ENCODE assay signal across 8 mouse cellular contexts in the genomic region with DNA sequence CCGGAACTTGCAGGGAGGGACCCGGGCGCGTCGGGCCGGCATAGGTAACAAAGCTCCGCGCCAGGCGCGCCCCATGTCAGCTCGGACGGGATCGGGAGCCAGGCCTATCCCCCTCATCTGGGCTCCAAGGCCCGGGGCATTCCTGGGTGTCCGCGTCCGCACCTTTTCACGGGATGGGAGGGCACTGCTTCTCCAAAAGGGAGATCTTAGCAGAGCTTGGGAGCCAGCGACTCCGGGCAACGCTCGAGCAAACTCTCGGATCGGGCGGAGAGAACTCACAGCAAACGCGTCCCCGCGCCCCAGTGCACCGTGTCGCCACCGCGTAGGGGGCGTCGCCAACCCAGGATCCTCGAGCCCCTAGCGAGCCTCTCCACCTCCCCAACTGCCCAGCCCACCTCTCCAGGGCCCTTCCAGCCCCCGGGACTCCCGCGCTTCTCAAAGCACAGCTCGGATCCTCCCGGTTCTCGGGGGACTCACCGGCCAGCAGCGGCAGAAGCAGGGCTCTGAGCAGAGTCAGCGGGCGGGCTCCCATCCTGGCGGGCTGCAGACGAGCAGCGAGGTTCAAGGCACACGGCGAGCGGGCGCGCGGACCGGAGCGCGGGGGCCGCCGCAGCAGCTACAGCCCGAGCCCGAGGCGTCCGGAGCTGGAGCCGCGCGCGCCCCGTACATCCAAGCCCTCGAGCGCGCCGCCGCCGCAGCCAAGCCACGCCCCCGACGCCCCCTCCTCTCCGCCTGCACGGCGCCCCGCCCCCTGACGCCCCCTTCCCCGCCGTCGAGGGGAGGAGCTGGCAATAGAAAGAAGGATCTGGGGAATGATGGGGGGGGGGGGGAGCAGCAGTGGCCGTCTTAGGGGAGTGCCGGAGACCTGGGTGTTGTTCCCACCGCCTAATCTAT. TPM values are rescaled to one million over a fixed set of nuclear protein-coding genes. Genes with fewer than 3 reads are reported as not detected.
A peak's percentile ranks its signal among the peaks of the same experiment; 100 is the strongest.
DNase-seq lines count a peak whose midpoint lies in the region; ATAC-seq lines count a peak whose summit lies in the region.

TSS of gene Ptk7 (minus strand) at position 714 of the 894 bp plus-strand sequence.

- H3K27ac ChIP-seq in heart, embryonic 11.5 days (ENCODE audit: low read depth, low read length): peak within 1 kb of the TSS; percentile 98

- peak within 1 kb of the TSS; percentile 99 for H3K9ac ChIP-seq in heart, embryonic 11.5 days (ENCODE audit: low read depth, low read length)

- peak within 1 kb of the TSS; percentile 95 for H3K4me3 ChIP-seq in heart, embryonic 11.5 days (ENCODE audit: low read depth, low read length)

- no peaks in the 10 kb centered on the region; the same call in none of the 2 replicates for H3K36me3 ChIP-seq in heart, embryonic 11.5 days (ENCODE audit: control insufficient read depth, insufficient read depth, low read length)

- H3K27me3 ChIP-seq in heart, embryonic 11.5 days (ENCODE audit: control insufficient read depth, insufficient read depth, low read length): no peaks in the 10 kb centered on the region

- peak; percentile 48 to 76 for DNase-seq in urinary bladder, adult 18-20 months (ENCODE audit: low spot score in 2 of 2)
- DNase-seq in urinary bladder, postnatal 10 days (ENCODE audit: low spot score): no peak
- DNase-seq in embryo, embryonic 10 days (ENCODE audit: low spot score): peak; percentile 94
- DNase-seq in kidney, postnatal 4 days: peak; percentile 97
- peak; percentile 80 for DNase-seq in lung, postnatal 14 days
- DNase-seq in retina, postnatal 1 day: peak; percentile 92

- under 1% methylated on average over 79 of the region's 90 CpGs for WGBS in heart, embryonic 11.5 days (ENCODE audit: insufficient replicate concordance)

- H3K4me2 ChIP-seq in heart, embryonic 11.5 days: peak within 1 kb of the TSS; percentile 84

- ATAC-seq in heart, embryonic 11.5 days (replicated peaks; ENCODE audit: insufficient number of reproducible peaks, low FRiP score, low TSS enrichment): peak; percentile 57
- ATAC-seq in activated CD4-positive, CD25-positive, alpha-beta regulatory T cell, adult 4 months: no peak

- peaks cover 50% of the 10 kb centered on the region for H3K4me1 ChIP-seq in heart, embryonic 11.5 days (ENCODE audit: control insufficient read depth, insufficient read depth, low read length)

- no peaks in the 10 kb centered on the region for H3K9me3 ChIP-seq in heart, embryonic 11.5 days (replicated peaks; ENCODE audit: control insufficient read depth, low read length)

RNA-seq across cellular contexts. Expression of gene Ptk7, which starts in this region (rescaled TPM):
- polyA plus RNA-seq in heart, embryonic 11.5 days (2014; fragmentation: Nextera tagmentation; extraction: Ambion mirVana): 18.8 and 22.8 TPM in 2 replicates
- polyA plus RNA-seq in activated CD4-positive, CD25-positive, alpha-beta regulatory T cell, adult 4 months (2017; shearing (Covaris generic)): under 1 TPM in 1 of 2 experiments, not detected in 1; 0.22 TPM

Comparison
In these comparisons a context has a peak if more than half of its experiments do, and no peak if none do; other contexts are left out.
1. RNA of gene Ptk7 (polyA plus RNA-seq): 18.8 to 22.8 TPM in heart, embryonic 11.5 days; 0.22 TPM in activated CD4-positive, CD25-positive, alpha-beta regulatory T cell, adult 4 months; every median in the first group is over 10 times any median in the second.